Mouse (Mus musculus) liver, embryonic 14.5 days (tissue): ENCODE results near the gene Mrpl39. TPM values are rescaled to one million over a fixed set of nuclear protein-coding genes. Genes with fewer than 3 reads are reported as not detected.
A peak's percentile ranks its signal among the peaks of the same experiment; 100 is the strongest.

Experiments
- ATAC-seq: fragments of 200-750 bp; cut with Nextera tagmentation; 2 replicates; pipeline ENCODE4 v1.8.0; 2017; ENCODE audit warnings: moderate number of reproducible peaks, mild to moderate bottlenecking, moderate library complexity; ENCODE audit not compliant: insufficient read depth
- DNase-seq, 3 experiments: peaks; one replicate each; pipeline ENCODE4 v3.0.0-alpha.2; 2012 to 2013; ENCODE audit warnings: low read depth in 3 of 3, low spot score in 3 of 3
- H3K27ac ChIP-seq: fragments of 300-500 bp; sonication (generic); 2 replicates; pipeline ENCODE4 v1.5.1; 2014; ENCODE audit warnings: moderate library complexity, mild to moderate bottlenecking, control low read depth, inconsistent platforms
- H3K27me3 ChIP-seq: fragments of 300-500 bp; sonication (generic); 2 replicates; pipeline ENCODE4 v1.6.1; 2014; ENCODE audit warnings: mild to moderate bottlenecking, low read length, moderate library complexity; ENCODE audit not compliant: control insufficient read depth, insufficient read depth
- H3K36me3 ChIP-seq: fragments of 300-500 bp; sonication (generic); replicated peaks from 2 replicates; pipeline ENCODE4 v1.6.1; 2014; ENCODE audit warnings: low read depth; ENCODE audit not compliant: control insufficient read depth, insufficient read depth
- H3K4me1 ChIP-seq, 2 experiments: fragments of 200-500 bp in 1 of 2; fragments of 300-500 bp in 1 of 2; sonication (generic) in 1 of 2; replicated peaks; 2 replicates each; pipeline ENCODE4 v1.6.1; 2012 to 2014; ENCODE audit warnings: antibody characterized with exemption in 1 of 2, inconsistent platforms in 1 of 2, low read length in 1 of 2; ENCODE audit not compliant: control insufficient read depth in 2 of 2, insufficient read depth in 2 of 2
- H3K4me2 ChIP-seq: fragments of 300-500 bp; sonication (generic); 2 replicates; pipeline ENCODE4 v1.6.1; 2014; ENCODE audit warnings: low read depth, mild to moderate bottlenecking, control low read depth, moderate library complexity
- H3K4me3 ChIP-seq, 2 experiments: fragments of 200-500 bp in 1 of 2; fragments of 300-500 bp in 1 of 2; sonication (generic) in 1 of 2; 2 replicates each; pipeline ENCODE4 v1.5.1; 2012 to 2014; ENCODE audit warnings: low read depth in 2 of 2, low read length in 2 of 2, mild to moderate bottlenecking in 2 of 2, control low read depth in 1 of 2, inconsistent platforms in 1 of 2, moderate library complexity in 1 of 2; ENCODE audit not compliant: insufficient read depth in 1 of 2
- H3K9ac ChIP-seq: fragments of 300-500 bp; sonication (generic); replicated peaks from 2 replicates; pipeline ENCODE4 v1.6.1; 2014; ENCODE audit warnings: mild to moderate bottlenecking, control low read depth, moderate library complexity
- H3K9me3 ChIP-seq: fragments of 300-500 bp; sonication (generic); 2 replicates; pipeline ENCODE4 v1.6.1; 2016; ENCODE audit warnings: low read length, mixed read lengths; ENCODE audit not compliant: control insufficient read depth
- CTCF ChIP-seq: IDR thresholded peaks from 2 replicates; pipeline ENCODE4 v1.5.1; 2016; ENCODE audit warnings: antibody characterized with exemption, low read depth, control low read depth
- EP300 ChIP-seq: IDR thresholded peaks from 2 replicates; pipeline ENCODE4 v1.6.1; 2016; ENCODE audit warnings: antibody characterized with exemption, low read depth
- WGBS: fragments of 180-500 bp; shearing (Covaris S2); extraction: QIAGEN DNeasy Blood & Tissue Kit; methylation state at CpG from one replicate; pipeline ENCODE4 v1.1.7; 2014; ENCODE audit not compliant: insufficient replicate concordance; 5-methylcytosine and 5-hydroxymethylcytosine counted together
- polyA plus RNA-seq, 2 experiments: library from polyadenylated mRNA; depleted of rRNA in 1 of 2; stranded (reverse) in 1 of 2; unstranded in 1 of 2; fragments of >200 nt; fragmentation: Nextera tagmentation in 1 of 2; extraction: Ambion mirVana in 1 of 2; gene quantifications; 2 replicates each; pipeline versions ENCODE4 v1.2.1 to v1.2.3; 2012 to 2014

The Mrpl39 gene
- polyA plus RNA-seq, 2 experiments: 19.5 to 26.3 TPM

GRCm38 (mm10) chr16:84703129-84703768, 32.3 kb downstream of the Mrpl39 start:
- WGBS: under 1% methylated on average over 55 of the region's 55 CpGs
- H3K9me3 ChIP-seq: no peaks in the 10 kb centered on the region
- ATAC-seq (no peak), DNase-seq (no peak)
- TF ChIP-seq CTCF (no peak), EP300 (no peak)
- H3K9ac ChIP-seq: no peak overlapping the region
- H3K4me1 ChIP-seq: no peaks in the 10 kb centered on the region
- peaks cover 26% of the 10 kb centered on the region for H3K27me3 ChIP-seq
- no peaks in the 10 kb centered on the region for H3K36me3 ChIP-seq
- H3K27ac ChIP-seq: no peak overlapping the region
- peak overlapping the region; percentile 23 to 58; a peak in 3 of 4 replicates for H3K4me3 ChIP-seq
- H3K4me2 ChIP-seq: peak overlapping the region; percentile 65

GRCm38 (mm10) chr16:84702230-84703128, 33.1 kb downstream of the Mrpl39 start:
- no peak overlapping the region for H3K9ac ChIP-seq
- TF ChIP-seq CTCF: no peak
- no peak for TF ChIP-seq EP300
- WGBS: 11% methylated on average over 39 of the region's 39 CpGs

GRCm38 (mm10) chr16:84701041-84701440, 34.5 kb downstream of the Mrpl39 start:
- WGBS: 56% methylated on average over 5 of the region's 5 CpGs
- TF ChIP-seq EP300: no peak
- no peak for TF ChIP-seq CTCF
- H3K9ac ChIP-seq: no peak overlapping the region
- no peaks in the 10 kb centered on the region for H3K4me1 ChIP-seq
- no peaks in the 10 kb centered on the region for H3K9me3 ChIP-seq
- ATAC-seq (no peak), DNase-seq (no peak)
- H3K27ac ChIP-seq: no peak overlapping the region
- no peaks in the 10 kb centered on the region for H3K36me3 ChIP-seq
- H3K4me2 ChIP-seq: no peak overlapping the region
- peaks cover 26% of the 10 kb centered on the region for H3K27me3 ChIP-seq
- no peak overlapping the region for H3K4me3 ChIP-seq

More at GRCm38 (mm10) chr16:84702230-84703128, 33.1 kb downstream of the Mrpl39 start:
- Histone ChIP-seq H3K27ac (no peak overlapping the region), H3K4me3 (peak overlapping the region; percentile 23 to 58; a peak in 3 of 4 replicates), H3K4me2 (peak overlapping the region; percentile 65), H3K4me1 (no peaks in the 10 kb centered on the region), H3K9me3 (no peaks in the 10 kb centered on the region), H3K27me3 (peaks cover 26% of the 10 kb centered on the region), H3K36me3 (no peaks in the 10 kb centered on the region)
- ATAC-seq (no peak), DNase-seq (no peak)

GRCm38 (mm10) chr16:84698708-84699107, 36.8 kb downstream of the Mrpl39 start:
- no peak overlapping the region for H3K9ac ChIP-seq
- DNase-seq (no peak), ATAC-seq (no peak)
- no peak overlapping the region for H3K4me3 ChIP-seq
- H3K27ac ChIP-seq: no peak overlapping the region
- no peaks in the 10 kb centered on the region for H3K36me3 ChIP-seq
- no peak overlapping the region for H3K4me2 ChIP-seq
- TF ChIP-seq EP300 (no peak), CTCF (no peak)
- 5% methylated on average over 6 of the region's 6 CpGs for WGBS
- H3K4me1 ChIP-seq: no peaks in the 10 kb centered on the region
- peaks cover 18% of the 10 kb centered on the region for H3K27me3 ChIP-seq
- H3K9me3 ChIP-seq: no peaks in the 10 kb centered on the region

- H3K4me1 ChIP-seq: no peaks in the 10 kb centered on the region
- no peak overlapping the region for H3K9ac ChIP-seq
- ATAC-seq (no peak), DNase-seq (no peak)
- H3K4me3 ChIP-seq: no peak overlapping the region
- TF ChIP-seq CTCF (no peak), EP300 (no peak)
- no peak overlapping the region for H3K4me2 ChIP-seq
- 66% methylated on average over 11 of the region's 11 CpGs for WGBS
- no peak overlapping the region for H3K27ac ChIP-seq
- H3K27me3 ChIP-seq: no peaks in the 10 kb centered on the region
- no peaks in the 10 kb centered on the region for H3K36me3 ChIP-seq
- no peaks in the 10 kb centered on the region for H3K9me3 ChIP-seq
Observed at GRCm38 (mm10) chr16:84696178-84696577, 39.4 kb downstream of the Mrpl39 start.
